Mouse (Mus musculus) heart, embryonic 13.5 days (tissue): Measurements from ENCODE around the gene Bri3bp. TPM values are rescaled to one million over a fixed set of nuclear protein-coding genes. Genes with fewer than 3 reads are reported as not detected.

Experiments
- ATAC-seq: fragments of 200-750 bp; cut with Nextera tagmentation; 2 replicates; pipeline ENCODE4 v1.8.0; 2017; ENCODE audit warnings: moderate TSS enrichment; ENCODE audit not compliant: insufficient number of reproducible peaks, low FRiP score, low TSS enrichment; ENCODE audit errors: extremely low read depth
- H3K27ac ChIP-seq: fragments of 300-500 bp; sonication (generic); replicated peaks from 2 replicates; pipeline ENCODE4 v1.5.1; 2015; ENCODE audit warnings: moderate library complexity, mild to moderate bottlenecking, inconsistent platforms
- H3K27me3 ChIP-seq: fragments of 300-500 bp; sonication (generic); replicated peaks from 2 replicates; pipeline ENCODE4 v1.6.1; 2015; ENCODE audit warnings: mild to moderate bottlenecking, inconsistent platforms
- H3K36me3 ChIP-seq: fragments of 300-500 bp; sonication (generic); 2 replicates; pipeline ENCODE4 v1.6.1; 2015; ENCODE audit warnings: mild to moderate bottlenecking, inconsistent platforms
- H3K4me1 ChIP-seq: fragments of 300-500 bp; sonication (generic); 2 replicates; pipeline ENCODE4 v1.6.1; 2015; ENCODE audit warnings: inconsistent platforms
- H3K4me2 ChIP-seq: fragments of 300-500 bp; sonication (generic); 2 replicates; pipeline ENCODE4 v1.6.1; 2015; ENCODE audit warnings: inconsistent platforms, mild to moderate bottlenecking, moderate library complexity
- H3K4me3 ChIP-seq: fragments of 300-500 bp; sonication (generic); 2 replicates; pipeline ENCODE4 v1.5.1; 2015; ENCODE audit warnings: moderate library complexity, mild to moderate bottlenecking, inconsistent platforms
- H3K9ac ChIP-seq: fragments of 300-500 bp; sonication (generic); 2 replicates; pipeline ENCODE4 v1.6.1; 2015; ENCODE audit warnings: inconsistent platforms, mild to moderate bottlenecking, moderate library complexity
- H3K9me3 ChIP-seq: fragments of 300-500 bp; sonication (generic); 2 replicates; pipeline ENCODE4 v1.6.1; 2016; ENCODE audit warnings: inconsistent platforms
- WGBS: fragments of 180-500 bp; shearing (Covaris S2); methylation state at CpG from one replicate; pipeline ENCODE4 v1.1.7; 2015; ENCODE audit warnings: mixed read lengths; 5-methylcytosine and 5-hydroxymethylcytosine counted together
- polyA plus RNA-seq: library from polyadenylated mRNA; unstranded; fragments of >200 nt; fragmentation: Nextera tagmentation; extraction: Ambion mirVana; gene quantifications from 2 replicates; pipeline ENCODE4 v1.2.1, GENCODE M21; 2015

Gene Bri3bp
- polyA plus RNA-seq, 1 experiment from 2014 or later, result 35.8 TPM

GRCm38 (mm10) chr5:125476286-125476625 is 34.9 kb downstream of the Bri3bp start:
- no peaks in the 10 kb centered on the region for H3K9me3 ChIP-seq
- H3K4me2 ChIP-seq, result peak overlapping the region; percentile 93
- peaks cover 21% of the 10 kb centered on the region for H3K4me1 ChIP-seq
- 24% methylated on average over 5 of the region's 5 CpGs for WGBS
- no peaks in the 10 kb centered on the region for H3K27me3 ChIP-seq
- no peak for ATAC-seq
- peak overlapping the region; percentile 88 for H3K9ac ChIP-seq
- H3K36me3 ChIP-seq, result no peaks in the 10 kb centered on the region
- H3K27ac ChIP-seq, result peak overlapping the region; percentile 40
- H3K4me3 ChIP-seq, result peak overlapping the region; percentile 80

DNA sequence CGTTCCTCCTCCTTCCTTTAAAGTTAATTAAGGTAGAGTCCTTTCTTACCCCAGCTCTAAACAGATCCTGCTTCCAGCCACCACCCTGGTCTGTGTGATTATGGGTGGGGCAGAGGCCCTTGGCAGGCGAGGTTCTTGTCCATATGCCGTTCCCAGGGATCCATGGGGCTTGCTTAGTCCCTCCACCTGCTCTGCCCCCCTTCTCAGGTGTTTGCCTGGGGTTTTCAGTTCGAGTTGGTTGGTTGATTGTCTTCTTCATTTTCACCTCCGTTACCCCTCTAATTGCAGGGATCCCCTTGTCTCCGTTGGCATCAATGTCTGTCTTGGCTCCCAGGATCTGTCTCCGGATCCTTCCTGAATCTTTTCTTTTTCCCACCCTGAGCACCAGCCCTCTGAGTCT is 35.4 kb downstream of the Bri3bp start:
- H3K9me3 ChIP-seq, result no peaks in the 10 kb centered on the region
- H3K4me3 ChIP-seq, result peak overlapping the region; percentile 80
- no peaks in the 10 kb centered on the region for H3K27me3 ChIP-seq
- H3K27ac ChIP-seq, result no peak overlapping the region
- WGBS, result 67% methylated on average over 7 of the region's 7 CpGs
- ATAC-seq, result no peak
- H3K4me1 ChIP-seq, result peaks cover 21% of the 10 kb centered on the region
- H3K4me2 ChIP-seq, result peak overlapping the region; percentile 93
- H3K9ac ChIP-seq, result peak overlapping the region; percentile 88
- no peaks in the 10 kb centered on the region for H3K36me3 ChIP-seq

- Histone ChIP-seq H3K4me1 (peaks cover 21% of the 10 kb centered on the region), H3K27ac (no peak overlapping the region), H3K36me3 (peaks cover under 1% of the 10 kb centered on the region), H3K4me2 (0 out of 2 replicates have a peak overlapping the region, but pooled peaks have one; percentile 93), H3K4me3 (no peak overlapping the region), H3K9ac (no peak overlapping the region), H3K27me3 (no peaks in the 10 kb centered on the region), H3K9me3 (no peaks in the 10 kb centered on the region)
- ATAC-seq, result no peak
- WGBS, result 67% methylated on average over 7 of the region's 7 CpGs
Observed at GRCm38 (mm10) chr5:125477533-125477932, 36.2 kb downstream of the Bri3bp start.

GRCm38 (mm10) chr5:125478037-125478436 is 36.7 kb downstream of the Bri3bp start:
- WGBS, result 79% methylated on average over 7 of the region's 7 CpGs
- Histone ChIP-seq H3K27ac (no peak overlapping the region), H3K9ac (no peak overlapping the region), H3K36me3 (peaks cover 6% of the 10 kb centered on the region), H3K4me3 (no peak overlapping the region), H3K4me2 (no peak overlapping the region), H3K4me1 (peaks cover 21% of the 10 kb centered on the region), H3K9me3 (no peaks in the 10 kb centered on the region), H3K27me3 (no peaks in the 10 kb centered on the region)
- ATAC-seq, result no peak

DNA sequence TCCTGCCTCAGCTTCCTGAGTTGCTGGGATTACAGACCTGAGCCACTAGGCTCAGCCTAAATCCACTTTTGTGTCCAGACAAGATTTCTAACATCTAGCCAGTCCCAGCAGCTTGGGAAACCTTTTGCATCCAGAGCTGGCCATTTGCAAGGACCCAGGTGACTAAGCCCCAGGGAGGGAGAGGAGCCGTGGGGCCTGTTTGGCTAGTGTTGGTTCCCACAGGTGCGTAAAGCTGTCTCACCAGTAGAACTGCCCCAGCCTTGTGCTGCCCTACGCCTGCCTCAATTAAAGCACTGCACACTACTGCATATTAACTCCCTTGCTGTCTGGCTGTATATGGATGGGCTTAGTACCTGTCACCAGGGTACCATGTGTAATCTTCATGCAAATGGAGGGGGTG is 38.0 kb downstream of the Bri3bp start:
- WGBS, result 79% methylated on average over 3 of the region's 3 CpGs
- Histone ChIP-seq H3K27ac (no peak overlapping the region), H3K9ac (no peak overlapping the region), H3K4me2 (no peak overlapping the region), H3K36me3 (peaks cover 14% of the 10 kb centered on the region), H3K27me3 (no peaks in the 10 kb centered on the region), H3K9me3 (no peaks in the 10 kb centered on the region), H3K4me1 (peaks cover 21% of the 10 kb centered on the region), H3K4me3 (no peak overlapping the region)
- ATAC-seq, result no peak

- ATAC-seq, result no peak
- Histone ChIP-seq H3K9ac (no peak overlapping the region), H3K4me1 (peaks cover 17% of the 10 kb centered on the region), H3K4me3 (no peak overlapping the region), H3K36me3 (peaks cover 26% of the 10 kb centered on the region), H3K27ac (no peak overlapping the region), H3K9me3 (no peaks in the 10 kb centered on the region), H3K4me2 (no peak overlapping the region), H3K27me3 (no peaks in the 10 kb centered on the region)
- 76% methylated on average over 11 of the region's 11 CpGs for WGBS
Observed at GRCm38 (mm10) chr5:125480434-125481231, 39.3 kb downstream of the Bri3bp start.

DNA sequence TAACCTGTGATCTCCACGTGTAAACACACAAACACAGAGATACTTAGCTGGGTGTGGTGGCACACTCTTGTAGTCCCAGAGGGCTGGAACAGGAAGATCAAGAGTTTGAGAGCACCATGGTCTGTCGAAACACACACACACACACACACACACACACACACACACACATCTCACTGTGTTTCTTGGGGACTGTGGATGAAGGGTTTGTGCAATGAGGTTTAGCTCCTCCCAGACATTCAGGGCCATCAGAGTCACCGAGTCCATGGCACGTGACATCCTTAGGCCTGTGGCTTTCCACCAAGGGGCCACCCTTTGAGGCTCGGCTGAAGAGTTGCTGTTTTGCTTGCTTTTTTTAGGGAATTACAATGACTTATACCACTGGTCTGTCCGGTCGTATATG is 41.1 kb downstream of the Bri3bp start:
- Histone ChIP-seq H3K9ac (no peak overlapping the region), H3K27ac (no peak overlapping the region), H3K4me2 (no peak overlapping the region), H3K27me3 (no peaks in the 10 kb centered on the region), H3K36me3 (peaks cover 31% of the 10 kb centered on the region), H3K4me1 (peaks cover 1% of the 10 kb centered on the region), H3K9me3 (no peaks in the 10 kb centered on the region), H3K4me3 (no peak overlapping the region)
- no peak for ATAC-seq
- WGBS, result 87% methylated on average over 7 of the region's 7 CpGs

GRCm38 (mm10) chr5:125483712-125484611 is 42.6 kb downstream of the Bri3bp start:
- no peaks in the 10 kb centered on the region for H3K27me3 ChIP-seq
- no peak overlapping the region for H3K4me2 ChIP-seq
- ATAC-seq, result no peak
- H3K36me3 ChIP-seq, result peaks cover 31% of the 10 kb centered on the region
- no peak overlapping the region for H3K27ac ChIP-seq
- H3K9ac ChIP-seq, result no peak overlapping the region
- no peaks in the 10 kb centered on the region for H3K9me3 ChIP-seq
- peaks cover 9% of the 10 kb centered on the region for H3K4me1 ChIP-seq
- WGBS, result 70% methylated on average over 6 of the region's 6 CpGs
- no peak overlapping the region for H3K4me3 ChIP-seq

DNA sequence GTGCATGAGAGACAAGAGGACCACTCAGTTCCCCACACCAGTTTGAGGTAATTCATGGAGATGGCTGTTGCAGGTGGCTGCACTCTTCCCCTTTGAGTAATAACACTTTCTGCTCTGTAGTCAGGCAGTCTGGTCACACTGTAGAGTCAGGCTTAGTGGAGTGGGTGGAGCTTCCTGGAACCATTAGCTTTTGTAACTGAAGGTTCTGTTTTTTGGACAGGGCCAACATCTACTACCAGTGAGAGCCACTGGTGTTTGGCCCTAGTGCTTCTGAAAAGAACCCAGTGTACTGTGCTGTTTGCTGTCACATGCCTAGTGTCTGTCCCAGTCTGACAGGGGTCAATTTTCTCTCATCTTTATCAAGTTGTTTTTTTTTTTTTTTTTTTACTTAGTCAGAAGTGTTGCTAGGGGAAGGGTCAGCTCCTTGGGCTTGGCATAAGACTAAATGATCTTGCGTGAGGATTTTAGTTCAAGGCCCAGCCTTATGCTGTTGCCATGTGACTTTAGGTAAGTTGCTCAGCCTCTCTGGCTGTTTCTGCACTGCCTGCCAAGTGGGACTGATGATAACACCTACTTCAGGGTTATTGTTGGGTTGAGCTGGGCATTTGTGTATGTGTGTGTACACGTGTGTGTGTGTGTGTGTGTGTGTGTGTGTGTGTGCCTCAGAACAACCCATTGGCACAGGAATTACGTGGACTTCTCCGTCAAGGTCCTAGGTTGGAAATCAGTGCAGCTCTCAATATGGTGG is 43.8 kb downstream of the Bri3bp start:
- H3K4me3 ChIP-seq, result no peak overlapping the region
- no peaks in the 10 kb centered on the region for H3K27me3 ChIP-seq
- H3K27ac ChIP-seq, result no peak overlapping the region
- WGBS, result 89% methylated on average over 4 of the region's 4 CpGs
- no peaks in the 10 kb centered on the region for H3K9me3 ChIP-seq
- no peak overlapping the region for H3K4me2 ChIP-seq
- H3K9ac ChIP-seq, result no peak overlapping the region
- H3K4me1 ChIP-seq, result peaks cover 9% of the 10 kb centered on the region
- peaks cover 40% of the 10 kb centered on the region for H3K36me3 ChIP-seq
- no peak for ATAC-seq

- Histone ChIP-seq H3K4me1 (peaks cover 9% of the 10 kb centered on the region), H3K4me3 (no peak overlapping the region), H3K27ac (no peak overlapping the region), H3K36me3 (peaks cover 49% of the 10 kb centered on the region), H3K4me2 (no peak overlapping the region), H3K27me3 (no peaks in the 10 kb centered on the region), H3K9me3 (no peaks in the 10 kb centered on the region), H3K9ac (no peak overlapping the region)
- ATAC-seq, result no peak
- WGBS, result 69% methylated on average over 1 of the region's 1 CpGs
Observed at GRCm38 (mm10) chr5:125486088-125486487, 44.7 kb downstream of the Bri3bp start.
